Mouse (Mus musculus): Measurements from ENCODE around the gene Yars. TPM values are rescaled to one million over a fixed set of nuclear protein-coding genes. Genes with fewer than 3 reads are reported as not detected.
A peak's percentile ranks its signal among the peaks of the same experiment; 100 is the strongest.

Gene Yars
- polyA plus RNA-seq, 1 experiment from 2014 or later: 92.2 TPM

- H3K4me2 ChIP-seq: no peak overlapping the region
- H3K27me3 ChIP-seq (ENCODE audit: insufficient read depth, low read length): 0 out of 2 replicates have a peak, but pooled peaks cover 3% of the 10 kb centered on the region
Observed at GRCm38 (mm10) chr4:129235147-129235546, 45.6 kb downstream of the Yars start.

DNA sequence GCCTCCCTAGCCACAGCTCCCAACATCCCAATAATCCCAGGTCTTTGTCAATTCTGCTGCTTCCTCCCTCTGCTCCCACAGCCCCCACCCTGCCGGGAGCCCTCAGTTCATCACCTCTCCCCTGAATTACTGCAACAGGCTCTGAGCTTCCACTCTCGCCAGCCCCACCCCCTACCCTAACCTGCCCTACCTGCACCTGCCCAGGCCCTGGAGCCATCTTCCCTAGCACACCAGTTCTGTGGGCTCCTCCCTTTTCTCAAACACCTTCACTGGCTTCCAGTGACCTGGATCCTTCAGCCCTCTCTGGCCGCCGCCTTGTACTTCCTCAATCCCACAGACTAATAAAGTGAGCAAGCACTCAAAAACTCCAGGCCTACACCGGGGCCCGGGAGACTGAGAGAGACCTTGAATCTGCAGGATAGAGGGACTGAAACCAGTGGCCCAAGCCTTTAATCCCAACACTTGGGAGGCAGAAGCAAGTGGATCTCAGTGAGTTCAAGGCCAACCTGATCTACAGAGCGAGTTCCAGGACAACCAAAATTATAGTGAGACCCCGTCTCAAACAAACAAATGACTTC lies 46.8 kb downstream of the Yars start:
- H3K36me3 ChIP-seq (ENCODE audit: insufficient read depth): no peaks in the 10 kb centered on the region
- no peaks in the 10 kb centered on the region for H3K27me3 ChIP-seq (ENCODE audit: insufficient read depth, low read length)
- WGBS: 70% methylated on average over 8 of the region's 8 CpGs
- ATAC-seq (ENCODE audit: insufficient read depth) (no peak), DNase-seq (no peak)
- no peak for TF ChIP-seq CTCF (IDR thresholded peaks at IDR 0.05; ENCODE audit: low read depth)
- H3K27ac ChIP-seq (ENCODE audit: low read depth): no peak overlapping the region
- no peak overlapping the region for H3K9ac ChIP-seq
- peaks cover 26% of the 10 kb centered on the region for H3K4me1 ChIP-seq (ENCODE audit: insufficient read depth)
- no peak overlapping the region for H3K4me2 ChIP-seq
- no peaks in the 10 kb centered on the region for H3K9me3 ChIP-seq (ENCODE audit: low read depth, low read length)
- H3K4me3 ChIP-seq (ENCODE audit: low read depth, low read length): no peak overlapping the region

More at GRCm38 (mm10) chr4:129235147-129235546, 45.6 kb downstream of the Yars start:
- Histone ChIP-seq H3K9ac (no peak overlapping the region), H3K36me3 (ENCODE audit: insufficient read depth) (no peaks in the 10 kb centered on the region), H3K4me1 (ENCODE audit: insufficient read depth) (peaks cover 26% of the 10 kb centered on the region), H3K4me3 (ENCODE audit: low read depth, low read length) (no peak overlapping the region), H3K27ac (ENCODE audit: low read depth) (peak overlapping the region; percentile 21; the same call in 1 of the 2 replicates), H3K9me3 (ENCODE audit: low read depth, low read length) (no peaks in the 10 kb centered on the region)
- WGBS: 48% methylated on average over 3 of the region's 3 CpGs
- no peak for TF ChIP-seq CTCF (IDR thresholded peaks at IDR 0.05; ENCODE audit: low read depth)
- ATAC-seq (ENCODE audit: insufficient read depth) (no peak), DNase-seq (peak; percentile 65)

DNA sequence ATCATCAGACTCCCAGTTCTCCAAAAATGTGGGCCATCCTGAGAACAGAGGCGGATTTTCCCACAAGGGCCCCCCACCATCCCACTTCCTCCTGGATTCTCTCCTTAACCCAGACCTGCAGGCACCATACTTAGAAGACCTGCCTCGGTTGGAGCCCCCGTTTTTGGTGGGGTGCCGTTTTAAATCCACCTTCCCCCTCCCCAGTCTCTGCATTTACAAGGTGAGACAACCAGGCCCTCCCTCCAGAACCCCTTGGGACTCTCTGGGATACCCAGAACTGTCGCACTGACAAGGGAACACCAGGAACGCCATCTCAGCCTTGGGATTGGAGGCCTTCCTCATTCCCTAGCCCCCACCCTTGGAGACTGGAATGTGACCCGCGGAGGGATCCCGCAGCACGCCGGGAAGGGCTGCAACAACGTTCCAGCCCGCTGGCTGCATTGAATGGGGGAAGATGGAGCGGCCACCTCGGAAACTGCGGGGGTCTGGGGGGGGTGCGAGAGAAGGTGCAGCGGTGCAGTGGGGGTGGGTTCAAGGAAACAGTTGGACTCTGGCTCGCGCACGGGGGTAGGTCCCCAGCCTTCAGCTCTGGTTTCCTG lies 48.4 kb downstream of the Yars start:
- Histone ChIP-seq H3K36me3 (ENCODE audit: insufficient read depth) (no peaks in the 10 kb centered on the region), H3K4me3 (ENCODE audit: low read depth, low read length) (peak overlapping the region; percentile 64), H3K9me3 (ENCODE audit: low read depth, low read length) (no peaks in the 10 kb centered on the region), H3K4me2 (peak overlapping the region; percentile 81), H3K27ac (ENCODE audit: low read depth) (no peak overlapping the region), H3K27me3 (ENCODE audit: insufficient read depth, low read length) (no peaks in the 10 kb centered on the region), H3K9ac (peak overlapping the region; percentile 50), H3K4me1 (ENCODE audit: insufficient read depth) (peaks cover 15% of the 10 kb centered on the region; the same call in 1 of the 2 replicates)
- no peak for TF ChIP-seq CTCF (IDR thresholded peaks at IDR 0.05; ENCODE audit: low read depth)
- WGBS: 8% methylated on average over 21 of the region's 21 CpGs
- ATAC-seq (ENCODE audit: insufficient read depth) (no peak), DNase-seq (peak; percentile 73)

- under 1% methylated on average over 23 of the region's 23 CpGs for WGBS
Observed at GRCm38 (mm10) chr4:129238579-129239016, 49.0 kb downstream of the Yars start.

GRCm38 (mm10) chr4:129239075-129239474 lies 49.5 kb downstream of the Yars start:
- H3K27me3 ChIP-seq (ENCODE audit: insufficient read depth, low read length): no peaks in the 10 kb centered on the region
- no peak for TF ChIP-seq CTCF (IDR thresholded peaks at IDR 0.05; ENCODE audit: low read depth)
- WGBS: 1% methylated on average over 29 of the region's 29 CpGs

More at GRCm38 (mm10) chr4:129238579-129239016, 49.0 kb downstream of the Yars start:
- DNase-seq (no peak), ATAC-seq (ENCODE audit: insufficient read depth) (peak; percentile 16)
- H3K27ac ChIP-seq (ENCODE audit: low read depth): no peak overlapping the region
- H3K4me2 ChIP-seq: peak overlapping the region; percentile 81
- no peaks in the 10 kb centered on the region for H3K9me3 ChIP-seq (ENCODE audit: low read depth, low read length)
- peak overlapping the region; percentile 64 for H3K4me3 ChIP-seq (ENCODE audit: low read depth, low read length)
- no peaks in the 10 kb centered on the region for H3K36me3 ChIP-seq (ENCODE audit: insufficient read depth)
- H3K9ac ChIP-seq: peak overlapping the region; percentile 50
- peaks cover 15% of the 10 kb centered on the region; the same call in 1 of the 2 replicates for H3K4me1 ChIP-seq (ENCODE audit: insufficient read depth)
- no peaks in the 10 kb centered on the region for H3K27me3 ChIP-seq (ENCODE audit: insufficient read depth, low read length)
- no peak for TF ChIP-seq CTCF (IDR thresholded peaks at IDR 0.05; ENCODE audit: low read depth)

GRCm38 (mm10) chr4:129241898-129242297 lies 52.3 kb downstream of the Yars start:
- no peak overlapping the region for H3K9ac ChIP-seq
- no peak for TF ChIP-seq CTCF (IDR thresholded peaks at IDR 0.05; ENCODE audit: low read depth)
- peak overlapping the region; percentile 54; the same call in 1 of the 2 replicates for H3K27ac ChIP-seq (ENCODE audit: low read depth)
- no peaks in the 10 kb centered on the region for H3K9me3 ChIP-seq (ENCODE audit: low read depth, low read length)
- no peaks in the 10 kb centered on the region for H3K36me3 ChIP-seq (ENCODE audit: insufficient read depth)
- H3K4me2 ChIP-seq: peak overlapping the region; percentile 12; the same call in 1 of the 2 replicates
- WGBS: 26% methylated on average over 7 of the region's 7 CpGs
- no peak for DNase-seq
- H3K4me1 ChIP-seq (ENCODE audit: insufficient read depth): peaks cover 5% of the 10 kb centered on the region; the same call in 1 of the 2 replicates
- no peak for ATAC-seq (ENCODE audit: insufficient read depth)
- peaks cover 14% of the 10 kb centered on the region for H3K27me3 ChIP-seq (ENCODE audit: insufficient read depth, low read length)
- no peak overlapping the region for H3K4me3 ChIP-seq (ENCODE audit: low read depth, low read length)

More at GRCm38 (mm10) chr4:129239075-129239474, 49.5 kb downstream of the Yars start:
- Histone ChIP-seq H3K36me3 (ENCODE audit: insufficient read depth) (no peaks in the 10 kb centered on the region), H3K9ac (peak overlapping the region; percentile 50), H3K27ac (ENCODE audit: low read depth) (no peak overlapping the region), H3K4me2 (peak overlapping the region; percentile 81), H3K9me3 (ENCODE audit: low read depth, low read length) (no peaks in the 10 kb centered on the region), H3K4me3 (ENCODE audit: low read depth, low read length) (peak overlapping the region; percentile 64), H3K4me1 (ENCODE audit: insufficient read depth) (peaks cover 14% of the 10 kb centered on the region; the same call in 1 of the 2 replicates)
- peak; percentile 90 for DNase-seq
- peak; percentile 87 for ATAC-seq (ENCODE audit: insufficient read depth)

GRCm38 (mm10) chr4:129242327-129242726 lies 52.8 kb downstream of the Yars start:
- Histone ChIP-seq H3K4me3 (ENCODE audit: low read depth, low read length) (no peak overlapping the region), H3K27ac (ENCODE audit: low read depth) (peak overlapping the region; percentile 54; the same call in 1 of the 2 replicates), H3K9me3 (ENCODE audit: low read depth, low read length) (no peaks in the 10 kb centered on the region), H3K27me3 (ENCODE audit: insufficient read depth, low read length) (peaks cover 18% of the 10 kb centered on the region), H3K9ac (no peak overlapping the region), H3K4me1 (ENCODE audit: insufficient read depth) (peaks cover 5% of the 10 kb centered on the region; the same call in 1 of the 2 replicates), H3K36me3 (ENCODE audit: insufficient read depth) (no peaks in the 10 kb centered on the region), H3K4me2 (peak overlapping the region; percentile 12; the same call in 1 of the 2 replicates)
- no peak for ATAC-seq (ENCODE audit: insufficient read depth)
- 37% methylated on average over 4 of the region's 4 CpGs for WGBS
- DNase-seq: no peak
- no peak for TF ChIP-seq CTCF (IDR thresholded peaks at IDR 0.05; ENCODE audit: low read depth)
